Mouse (Mus musculus) hindbrain, postnatal 0 days (tissue): Measurements from ENCODE around the gene Mink1. TPM values are rescaled to one million over a fixed set of nuclear protein-coding genes. Genes with fewer than 3 reads are reported as not detected.

ENCODE experiments used
- ATAC-seq: fragments of 200-750 bp; cut with Nextera tagmentation; 2 replicates; pipeline ENCODE4 v1.8.0; 2017; ENCODE audit warnings: mild to moderate bottlenecking, moderate TSS enrichment, moderate library complexity
- DNase-seq: peaks from one replicate; pipeline ENCODE4 v3.0.0-alpha.2; 2015; ENCODE audit warnings: low spot score
- H3K27ac ChIP-seq: fragments of 300-500 bp; sonication (generic); 2 replicates; pipeline ENCODE4 v1.5.1; 2014; ENCODE audit warnings: mild to moderate bottlenecking
- H3K27me3 ChIP-seq: fragments of 300-500 bp; sonication (generic); 2 replicates; pipeline ENCODE4 v1.6.1; 2014; ENCODE audit warnings: low read length, mixed read lengths; ENCODE audit not compliant: insufficient read depth
- H3K36me3 ChIP-seq: fragments of 300-500 bp; sonication (generic); 2 replicates; pipeline ENCODE4 v1.6.1; 2014; ENCODE audit warnings: low read length, mixed read lengths; ENCODE audit not compliant: insufficient read depth
- H3K4me1 ChIP-seq: fragments of 300-500 bp; sonication (generic); 2 replicates; pipeline ENCODE4 v1.6.1; 2014; ENCODE audit warnings: antibody characterized with exemption, low read length, mixed read lengths; ENCODE audit not compliant: insufficient read depth
- H3K4me2 ChIP-seq: fragments of 300-500 bp; sonication (generic); 2 replicates; pipeline ENCODE4 v1.6.1; 2014; ENCODE audit warnings: low read depth, mild to moderate bottlenecking, low read length, moderate library complexity, mixed read lengths
- H3K4me3 ChIP-seq: fragments of 300-500 bp; sonication (generic); 2 replicates; pipeline ENCODE4 v1.5.1; 2014; ENCODE audit warnings: low read length
- H3K9ac ChIP-seq: fragments of 300-500 bp; sonication (generic); replicated peaks from 2 replicates; pipeline ENCODE4 v1.6.1; 2014; ENCODE audit warnings: mild to moderate bottlenecking, low read length, moderate library complexity, mixed read lengths
- H3K9me3 ChIP-seq: fragments of 300-500 bp; sonication (generic); 2 replicates; pipeline ENCODE4 v1.6.1; 2016; ENCODE audit warnings: low read length, mixed read lengths
- CTCF ChIP-seq: IDR thresholded peaks from 2 replicates; pipeline ENCODE4 v1.5.1; 2016; ENCODE audit warnings: antibody characterized with exemption, control low read depth, low read depth
- WGBS: fragments of 180-500 bp; shearing (Covaris S2); extraction: QIAGEN DNeasy Blood & Tissue Kit; methylation state at CpG from one replicate; pipeline ENCODE4 v1.1.7; 2014; 5-methylcytosine and 5-hydroxymethylcytosine counted together
- polyA plus RNA-seq: library from polyadenylated mRNA; unstranded; fragments of >200 nt; fragmentation: Nextera tagmentation; extraction: Ambion mirVana; gene quantifications from 2 replicates; pipeline ENCODE4 v1.2.1, GENCODE M21; 2015
- total RNA-seq: library from RNA; depleted of rRNA; stranded (reverse); fragments of >200 nt; gene quantifications from 2 replicates; pipeline ENCODE4 v1.2.3, GENCODE M21; 2014

Gene Mink1
- total and polyA plus RNA-seq, 2 experiments from 2014 or later = 13.6 to 73.3 TPM

DNA sequence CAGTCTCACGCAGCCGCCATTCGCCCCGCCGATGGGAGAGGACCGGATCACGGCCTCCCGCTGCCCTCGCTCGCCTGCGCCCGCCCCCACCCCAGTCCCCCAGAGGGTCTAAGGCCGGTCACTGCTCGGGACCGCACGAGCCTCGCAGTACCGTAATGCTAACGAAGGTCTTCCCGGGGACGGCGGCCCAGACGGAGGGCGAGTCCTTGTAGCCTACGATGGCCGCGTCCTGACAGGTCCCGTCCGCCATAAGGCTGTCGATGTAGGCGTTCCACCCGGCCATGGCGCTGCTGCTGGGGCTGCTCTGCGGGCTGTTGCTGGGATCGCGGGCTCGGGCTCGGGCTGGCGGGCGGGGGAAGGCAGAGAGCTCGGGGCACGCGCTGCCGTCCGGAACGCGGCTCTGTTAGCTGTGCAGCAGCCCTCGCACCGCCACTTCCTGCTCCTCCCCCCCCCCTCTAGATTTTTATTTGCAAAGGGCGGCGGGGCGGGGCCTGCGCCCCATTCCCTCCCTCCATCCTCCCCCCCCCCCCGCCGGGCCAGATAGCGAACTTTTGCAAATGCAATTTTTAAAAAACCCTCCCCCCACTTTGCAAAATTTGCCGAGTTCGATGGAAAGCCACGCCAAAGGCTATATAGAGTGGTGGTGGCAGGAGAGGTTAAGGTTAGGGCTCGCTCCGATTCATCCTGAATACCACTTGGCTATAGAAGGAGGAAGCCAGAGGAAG is 91.7 kb downstream of the Mink1 start, which contains the start of gene Pfn1:
Gene Pfn1, minus strand, starts transcription at position 447 of the 725 bp plus-strand sequence.
- peak within 1 kb of the TSS; percentile 75 for H3K4me2 ChIP-seq
- no peaks in the 10 kb centered on the region for H3K9me3 ChIP-seq
- H3K9ac ChIP-seq = peak within 1 kb of the TSS; percentile 100
- no peaks in the 10 kb centered on the region for H3K27me3 ChIP-seq
- H3K4me3 ChIP-seq = peak within 1 kb of the TSS; percentile 99
- WGBS = under 1% methylated on average over 43 of the region's 61 CpGs
- H3K4me1 ChIP-seq = 0 out of 2 replicates have a peak, but pooled peaks cover 11% of the 10 kb centered on the region
- TF ChIP-seq CTCF = no peak
- H3K36me3 ChIP-seq = peaks cover 24% of the 10 kb centered on the region
- ATAC-seq (peak; percentile 68), DNase-seq (peak; percentile 89)
- peak within 1 kb of the TSS; percentile 99 for H3K27ac ChIP-seq

DNA sequence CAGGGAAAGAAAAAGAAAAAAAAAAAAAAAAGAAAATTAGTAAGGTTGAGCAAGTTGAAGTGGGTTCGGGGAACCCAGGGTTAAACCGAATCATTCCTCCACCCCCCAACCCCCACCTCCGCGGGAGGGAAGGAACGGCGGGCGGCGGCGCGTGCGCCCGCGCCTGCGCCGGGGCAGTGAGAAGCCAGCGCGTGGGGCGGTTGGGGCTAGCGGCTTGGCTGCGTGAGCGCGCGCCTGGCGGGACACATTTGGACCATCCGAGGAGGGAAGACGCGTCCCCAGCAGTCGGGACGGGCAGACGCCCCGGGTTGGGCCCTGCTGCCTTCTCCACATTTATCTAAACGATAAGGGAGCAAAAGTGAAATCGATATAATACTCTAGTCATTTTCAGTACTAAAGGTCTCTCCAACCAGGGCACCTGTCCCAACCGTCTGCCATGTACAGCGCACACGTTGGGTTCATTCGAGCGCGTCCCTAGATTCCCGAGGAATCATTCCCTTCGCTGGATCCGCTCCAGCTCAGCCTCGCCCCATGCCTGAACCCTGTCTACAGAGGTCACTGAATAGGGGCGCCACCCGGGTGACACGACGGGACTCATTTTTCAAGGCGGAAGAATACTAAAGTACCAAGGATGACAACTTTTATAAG is 92.4 kb downstream of the Mink1 start:
- peak; percentile 90 for DNase-seq
- Histone ChIP-seq H3K4me3 (peak overlapping the region; percentile 99), H3K4me2 (peak overlapping the region; percentile 75), H3K9me3 (no peaks in the 10 kb centered on the region), H3K27ac (peak overlapping the region; percentile 99), H3K36me3 (peaks cover 17% of the 10 kb centered on the region; the same call in 1 of the 2 replicates), H3K9ac (peak overlapping the region; percentile 100), H3K4me1 (0 out of 2 replicates have a peak, but pooled peaks cover 11% of the 10 kb centered on the region), H3K27me3 (no peaks in the 10 kb centered on the region)
- under 1% methylated on average over 48 of the region's 48 CpGs for WGBS
- peak; percentile 64 for ATAC-seq
- TF ChIP-seq CTCF = no peak

DNA sequence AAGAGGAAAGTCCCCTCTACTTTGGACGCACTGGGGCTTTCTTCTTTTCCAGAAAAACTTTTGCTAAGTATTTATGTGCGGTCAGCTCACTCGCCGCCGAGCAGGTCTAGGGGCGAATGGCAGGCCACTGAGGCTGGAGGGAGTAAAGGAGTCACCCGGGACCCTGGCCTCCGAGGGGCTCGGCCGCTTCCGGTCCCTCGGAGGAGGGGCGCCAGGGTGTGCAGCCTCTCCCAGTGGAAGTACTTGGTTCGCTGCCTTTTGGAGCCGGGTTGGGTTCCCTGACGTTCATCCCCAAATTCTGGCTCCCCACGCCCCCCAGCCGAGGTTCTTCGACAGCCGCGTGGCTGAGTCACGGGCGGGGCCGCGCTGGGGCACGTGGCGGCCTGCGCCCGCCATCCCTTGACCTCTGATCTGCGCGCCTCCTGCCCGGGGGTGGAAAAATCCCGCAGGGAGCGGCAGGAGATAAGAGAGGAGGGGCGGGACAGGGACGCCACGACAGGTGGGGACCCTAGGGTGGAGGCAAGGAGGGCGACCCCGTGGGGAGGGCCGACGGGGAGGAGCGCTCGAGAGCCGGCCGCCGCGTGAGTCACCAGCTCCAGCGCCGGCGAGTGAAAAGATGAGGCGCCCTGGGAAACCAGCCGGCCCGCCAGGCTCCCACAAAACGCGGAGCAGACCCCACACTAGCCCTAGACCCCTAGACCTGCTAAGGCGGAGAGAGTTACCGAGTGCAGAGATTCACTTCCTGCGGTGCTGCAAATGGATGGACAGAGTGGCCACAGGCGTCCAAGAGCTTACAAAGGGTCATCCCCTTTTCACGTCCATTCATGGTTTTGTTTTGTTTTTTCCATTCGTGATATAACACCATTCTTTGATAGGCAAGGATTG is 93.1 kb downstream of the Mink1 start:
- Histone ChIP-seq H3K27me3 (no peaks in the 10 kb centered on the region), H3K27ac (peak overlapping the region; percentile 99; the same call in 1 of the 2 replicates), H3K9me3 (no peaks in the 10 kb centered on the region), H3K4me2 (peak overlapping the region; percentile 75), H3K4me3 (peak overlapping the region; percentile 99), H3K36me3 (peaks cover 10% of the 10 kb centered on the region; the same call in 1 of the 2 replicates), H3K9ac (peak overlapping the region; percentile 45), H3K4me1 (0 out of 2 replicates have a peak, but pooled peaks cover 11% of the 10 kb centered on the region)
- WGBS = under 1% methylated on average over 59 of the region's 61 CpGs
- no peak for TF ChIP-seq CTCF
- 0 out of 2 replicates have a peak, but pooled peaks have one; percentile 22 for ATAC-seq
- DNase-seq = peak; percentile 25

DNA sequence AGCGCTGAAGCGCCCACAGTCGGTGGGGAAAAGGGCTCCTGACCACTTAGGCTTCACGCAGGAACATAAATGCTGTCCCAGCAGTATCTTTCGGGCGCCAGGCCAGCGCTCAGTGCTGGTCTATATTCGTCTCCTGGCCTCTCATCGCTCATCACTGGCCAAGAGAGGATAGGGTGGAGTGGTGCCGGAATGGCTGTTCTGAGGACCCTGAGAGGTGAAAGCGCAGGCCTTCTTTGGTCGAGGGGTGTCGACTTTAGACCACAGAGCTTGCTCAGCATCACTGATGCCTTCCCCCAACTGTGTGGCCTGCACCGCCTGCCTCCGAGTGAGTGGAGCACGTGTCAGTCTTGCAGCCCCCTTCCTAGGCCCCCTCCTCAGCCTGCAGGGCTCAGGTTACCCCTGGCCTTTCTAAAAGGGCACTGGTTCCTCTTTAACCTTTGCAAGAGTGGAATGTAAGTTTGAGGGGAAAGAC is 93.8 kb downstream of the Mink1 start:
- peak; percentile 28 for DNase-seq
- no peak for ATAC-seq
- Histone ChIP-seq H3K9ac (peak overlapping the region; percentile 45), H3K9me3 (no peaks in the 10 kb centered on the region), H3K27ac (0 out of 2 replicates have a peak overlapping the region, but pooled peaks have one; percentile 99), H3K4me2 (peak overlapping the region; percentile 75), H3K36me3 (peaks cover 6% of the 10 kb centered on the region; the same call in 1 of the 2 replicates), H3K4me1 (0 out of 2 replicates have a peak, but pooled peaks cover 11% of the 10 kb centered on the region), H3K27me3 (no peaks in the 10 kb centered on the region), H3K4me3 (peak overlapping the region; percentile 99)
- 9% methylated on average over 16 of the region's 16 CpGs for WGBS
- no peak for TF ChIP-seq CTCF

DNA sequence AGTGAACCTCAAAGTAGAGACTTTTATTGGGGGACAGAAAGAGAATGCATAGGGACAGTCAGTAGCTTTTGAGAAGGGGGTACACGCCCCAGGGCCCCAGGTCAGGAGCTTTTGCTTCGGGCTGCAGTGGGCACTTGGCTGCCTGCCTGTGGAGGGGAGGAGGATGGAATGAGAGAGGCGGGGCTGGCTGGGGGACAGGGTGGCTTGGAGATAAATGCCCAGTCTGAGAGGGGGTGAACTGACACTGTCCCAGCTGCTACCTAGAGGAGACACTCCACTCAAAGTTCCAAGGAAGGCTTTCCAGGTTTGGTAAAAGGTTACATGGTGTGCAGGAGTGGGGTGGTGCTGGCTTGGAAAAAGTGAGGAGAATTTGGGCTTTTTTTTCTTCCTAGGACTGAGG is 94.3 kb downstream of the Mink1 start, which contains the start of gene Eno3:
Gene Eno3, plus strand, starts transcription at position 239 of the 400 bp plus-strand sequence.
- Histone ChIP-seq H3K4me1 (0 out of 2 replicates have a peak, but pooled peaks cover 11% of the 10 kb centered on the region), H3K27ac (peak within 1 kb of the TSS; percentile 99; the same call in 1 of the 2 replicates), H3K27me3 (no peaks in the 10 kb centered on the region), H3K4me3 (peak within 1 kb of the TSS; percentile 99), H3K36me3 (peaks cover 7% of the 10 kb centered on the region; the same call in 1 of the 2 replicates), H3K9me3 (no peaks in the 10 kb centered on the region), H3K4me2 (peak within 1 kb of the TSS; percentile 75), H3K9ac (peak within 1 kb of the TSS; percentile 45)
- DNase-seq (no peak), ATAC-seq (no peak)
- 11% methylated on average over 3 of the region's 3 CpGs for WGBS
- TF ChIP-seq CTCF = no peak

DNA sequence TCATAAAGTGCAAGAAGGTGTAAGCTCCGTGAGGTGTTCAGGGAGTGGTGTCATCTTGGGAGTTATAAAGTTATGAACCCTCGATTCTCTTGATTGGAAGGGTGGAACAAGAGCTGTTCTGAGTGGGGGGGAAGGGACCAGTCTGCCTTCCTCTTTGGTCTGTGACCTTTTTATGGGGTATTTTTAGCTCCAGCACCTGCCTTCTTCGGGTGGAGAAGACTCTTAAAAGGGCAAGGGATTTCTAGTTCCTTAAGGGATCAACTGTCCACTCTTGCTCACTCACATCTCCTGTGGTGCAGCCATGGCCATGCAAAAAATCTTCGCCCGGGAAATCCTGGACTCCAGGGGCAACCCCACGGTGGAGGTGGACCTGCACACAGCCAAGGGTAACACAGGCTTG is 94.9 kb downstream of the Mink1 start:
- DNase-seq = no peak
- no peak for TF ChIP-seq CTCF
- Histone ChIP-seq H3K9me3 (no peaks in the 10 kb centered on the region), H3K27me3 (no peaks in the 10 kb centered on the region), H3K4me2 (no peak overlapping the region), H3K27ac (no peak overlapping the region), H3K4me1 (0 out of 2 replicates have a peak, but pooled peaks cover 11% of the 10 kb centered on the region), H3K9ac (no peak overlapping the region), H3K36me3 (peaks cover 8% of the 10 kb centered on the region; the same call in 1 of the 2 replicates), H3K4me3 (no peak overlapping the region)
- WGBS = 61% methylated on average over 6 of the region's 6 CpGs
- ATAC-seq = no peak
